Mouse (Mus musculus) forebrain, embryonic 11.5 days (tissue): ENCODE results near the gene Parva. TPM values are rescaled to one million over a fixed set of nuclear protein-coding genes. Genes with fewer than 3 reads are reported as not detected.

Experiments
- ATAC-seq: fragments of 200-750 bp; cut with Nextera tagmentation; replicated peaks from 2 replicates; pipeline ENCODE4 v1.8.0; 2017; ENCODE audit warnings: moderate TSS enrichment; ENCODE audit not compliant: low FRiP score
- DNase-seq: peaks from one replicate; pipeline ENCODE4 v3.0.0-alpha.2; 2017; ENCODE audit warnings: low spot score
- H3K27ac ChIP-seq: fragments of 300-500 bp; sonication (generic); 2 replicates; pipeline ENCODE4 v1.5.1; 2014; ENCODE audit warnings: low read depth, low read length
- H3K27me3 ChIP-seq: fragments of 300-500 bp; sonication (generic); 2 replicates; pipeline ENCODE4 v1.6.1; 2014; ENCODE audit warnings: mild to moderate bottlenecking, low read length, mixed read lengths; ENCODE audit not compliant: control insufficient read depth, insufficient read depth
- H3K36me3 ChIP-seq: fragments of 300-500 bp; sonication (generic); 2 replicates; pipeline ENCODE4 v1.6.1; 2014; ENCODE audit warnings: mild to moderate bottlenecking, low read length, moderate library complexity, mixed read lengths; ENCODE audit not compliant: control insufficient read depth, insufficient read depth
- H3K4me1 ChIP-seq: fragments of 300-500 bp; sonication (generic); replicated peaks from 2 replicates; pipeline ENCODE4 v1.6.1; 2014; ENCODE audit warnings: low read length, mixed read lengths; ENCODE audit not compliant: control insufficient read depth, insufficient read depth
- H3K4me2 ChIP-seq: fragments of 300-500 bp; sonication (generic); 2 replicates; pipeline ENCODE4 v1.6.1; 2014; ENCODE audit warnings: low read depth, mild to moderate bottlenecking, low read length, moderate library complexity, mixed read lengths; ENCODE audit not compliant: severe bottlenecking
- H3K4me3 ChIP-seq: fragments of 300-500 bp; sonication (generic); 2 replicates; pipeline ENCODE4 v1.5.1; 2014; ENCODE audit warnings: low read depth, low read length
- H3K9ac ChIP-seq: fragments of 300-500 bp; sonication (generic); 2 replicates; pipeline ENCODE4 v1.6.1; 2014; ENCODE audit warnings: low read length
- H3K9me3 ChIP-seq: fragments of 300-500 bp; sonication (generic); 2 replicates; pipeline ENCODE4 v1.6.1; 2016; ENCODE audit warnings: low read length, mixed read lengths; ENCODE audit not compliant: control insufficient read depth
- WGBS: fragments of 180-500 bp; shearing (Covaris S2); extraction: QIAGEN DNeasy Blood & Tissue Kit; methylation state at CpG from one replicate; pipeline ENCODE4 v1.1.7; 2014; 5-methylcytosine and 5-hydroxymethylcytosine counted together
- polyA plus RNA-seq: library from polyadenylated mRNA; unstranded; fragments of >200 nt; fragmentation: Nextera tagmentation; extraction: Ambion mirVana; gene quantifications from 2 replicates; pipeline ENCODE4 v1.2.1, GENCODE M21; 2014

Gene Parva
- 63.6 and 64.5 TPM in 2 replicates for polyA plus RNA-seq

DNA sequence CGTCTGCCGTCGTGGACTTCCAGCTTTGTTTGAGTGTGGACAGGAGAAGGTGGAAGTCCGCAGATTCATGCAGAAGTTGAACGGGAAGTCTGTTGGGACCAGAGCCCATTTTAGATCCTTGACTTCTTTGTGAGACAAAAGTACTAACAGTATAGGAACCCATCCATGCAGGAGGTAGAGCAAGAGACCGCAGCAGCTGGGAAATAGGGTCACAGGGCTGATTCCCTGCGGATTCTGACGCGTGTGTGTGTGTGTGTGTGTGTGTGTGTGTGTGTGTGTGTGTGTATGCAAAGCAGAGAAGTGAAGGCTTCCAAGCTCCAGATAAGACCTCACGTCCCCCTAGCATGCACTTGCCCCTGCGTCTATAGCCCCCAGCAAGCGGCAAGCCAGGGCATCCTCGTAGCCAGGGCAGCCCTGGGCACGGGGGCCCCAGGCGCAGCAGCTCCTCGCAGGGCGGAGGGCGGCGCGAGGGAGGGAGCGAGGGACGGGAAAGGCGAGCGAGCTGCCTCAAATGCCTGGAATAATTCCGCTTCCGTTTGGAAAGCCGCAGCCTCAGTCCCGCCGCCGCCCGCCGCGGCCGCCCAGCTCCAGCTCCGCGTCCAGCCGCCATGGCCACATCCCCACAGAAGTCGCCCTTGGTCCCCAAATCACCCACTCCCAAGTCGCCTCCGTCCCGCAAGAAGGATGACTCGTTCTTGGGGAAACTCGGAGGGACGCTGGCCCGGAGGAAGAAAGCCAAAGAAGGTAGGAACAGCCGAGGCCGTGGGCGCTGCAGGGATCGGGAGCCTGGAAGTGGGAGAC, at the start of gene Parva:
Gene Parva (plus strand): TSS at position 149 of the 801 bp plus-strand sequence.
- H3K4me3 ChIP-seq, result peak within 1 kb of the TSS; percentile 66
- WGBS, result 3% methylated on average over 45 of the region's 49 CpGs
- H3K9me3 ChIP-seq, result peaks cover 3% of the 10 kb centered on the region; the same call in 1 of the 2 replicates
- H3K9ac ChIP-seq, result peak within 1 kb of the TSS; percentile 93
- H3K27me3 ChIP-seq, result no peaks in the 10 kb centered on the region; the same call in 1 of the 2 replicates
- peaks cover 5% of the 10 kb centered on the region; the same call in 1 of the 2 replicates for H3K4me1 ChIP-seq
- H3K27ac ChIP-seq, result peak within 1 kb of the TSS; percentile 72
- H3K4me2 ChIP-seq, result peak within 1 kb of the TSS; percentile 83
- ATAC-seq, result peak; percentile 79
- H3K36me3 ChIP-seq, result no peaks in the 10 kb centered on the region
- peak; percentile 83 for DNase-seq

DNA sequence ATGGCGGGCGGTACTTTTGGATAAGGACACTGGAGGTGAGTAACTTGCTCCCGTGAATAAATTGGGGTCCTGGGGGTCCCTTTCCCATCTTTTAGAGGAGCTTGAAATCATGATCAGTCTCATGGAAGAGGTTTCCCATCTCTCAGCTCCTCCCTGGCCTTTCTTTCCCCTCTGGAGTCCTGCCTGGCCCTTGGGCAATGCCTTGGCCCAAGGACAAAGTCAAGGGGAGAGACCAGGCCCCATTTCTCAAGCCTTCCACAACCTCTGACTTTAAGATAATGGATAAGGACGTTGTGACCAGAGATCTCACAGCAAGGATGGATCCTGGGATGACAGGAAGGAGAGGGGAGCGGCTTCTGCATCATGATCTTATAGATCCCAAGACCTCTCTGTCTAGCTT, 49.2 kb upstream of the Parva start:
- H3K36me3 ChIP-seq, result no peaks in the 10 kb centered on the region
- no peaks in the 10 kb centered on the region for H3K9me3 ChIP-seq
- H3K9ac ChIP-seq, result no peak overlapping the region
- 0 out of 2 replicates have a peak, but pooled peaks cover 2% of the 10 kb centered on the region for H3K4me1 ChIP-seq
- WGBS, result 79% methylated on average over 5 of the region's 5 CpGs
- H3K27ac ChIP-seq, result no peak overlapping the region
- H3K4me3 ChIP-seq, result no peak overlapping the region
- no peaks in the 10 kb centered on the region; the same call in 1 of the 2 replicates for H3K27me3 ChIP-seq
- H3K4me2 ChIP-seq, result no peak overlapping the region
- no peak for ATAC-seq
- no peak for DNase-seq

DNA sequence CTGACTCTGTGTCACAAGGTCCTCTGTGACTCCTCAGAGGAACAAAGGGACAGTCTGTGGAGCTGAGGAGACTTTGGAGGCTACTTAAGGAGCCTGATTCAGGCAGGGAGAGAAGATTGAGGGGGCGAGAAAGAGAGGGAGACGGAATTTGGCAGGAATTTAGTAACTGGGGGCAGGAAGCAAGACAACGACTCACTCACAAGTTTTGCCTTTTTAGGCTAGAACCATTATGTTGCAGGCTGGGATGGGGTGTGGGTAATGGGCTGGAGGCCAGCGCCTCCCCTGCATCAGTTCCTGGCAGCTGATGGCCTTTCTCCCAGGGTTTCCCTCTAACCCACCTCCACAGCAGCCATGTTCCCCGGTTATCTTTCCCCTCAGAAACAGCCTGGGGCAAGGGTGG, 48.8 kb upstream of the Parva start:
- no peak for DNase-seq
- Histone ChIP-seq H3K27me3 (no peaks in the 10 kb centered on the region; the same call in 1 of the 2 replicates), H3K9ac (no peak overlapping the region), H3K36me3 (no peaks in the 10 kb centered on the region), H3K27ac (no peak overlapping the region), H3K4me3 (no peak overlapping the region), H3K4me1 (0 out of 2 replicates have a peak, but pooled peaks cover 2% of the 10 kb centered on the region), H3K4me2 (no peak overlapping the region), H3K9me3 (no peaks in the 10 kb centered on the region)
- ATAC-seq, result no peak
- WGBS, result 90% methylated on average over 5 of the region's 5 CpGs

DNA sequence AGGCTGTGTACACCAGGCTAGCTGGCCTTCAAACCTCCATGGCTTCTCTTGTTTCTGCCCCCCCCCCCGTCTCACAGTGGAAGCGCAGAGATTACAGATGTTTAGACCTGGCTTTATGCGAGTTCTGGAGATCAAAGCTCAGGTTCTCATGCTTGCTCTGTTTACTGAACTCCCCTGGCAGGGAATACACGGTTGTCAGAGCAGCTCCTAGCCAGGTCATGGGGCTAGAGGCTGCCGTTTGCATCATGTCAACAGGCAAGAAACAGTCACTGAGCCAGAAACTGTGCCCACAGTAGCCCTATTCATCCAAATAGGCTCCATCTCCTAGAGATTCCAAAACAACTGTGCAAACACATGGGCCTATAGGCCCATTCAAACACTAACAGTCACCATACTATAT, 40.8 kb upstream of the Parva start:
- no peaks in the 10 kb centered on the region for H3K36me3 ChIP-seq
- DNase-seq, result no peak
- no peaks in the 10 kb centered on the region for H3K9me3 ChIP-seq
- WGBS, result 75% methylated on average over 5 of the region's 5 CpGs
- H3K4me1 ChIP-seq, result peaks cover 6% of the 10 kb centered on the region; the same call in 1 of the 2 replicates
- H3K4me2 ChIP-seq, result no peak overlapping the region
- ATAC-seq, result no peak
- H3K27me3 ChIP-seq, result no peaks in the 10 kb centered on the region
- no peak overlapping the region for H3K4me3 ChIP-seq
- H3K27ac ChIP-seq, result no peak overlapping the region
- no peak overlapping the region for H3K9ac ChIP-seq

DNA sequence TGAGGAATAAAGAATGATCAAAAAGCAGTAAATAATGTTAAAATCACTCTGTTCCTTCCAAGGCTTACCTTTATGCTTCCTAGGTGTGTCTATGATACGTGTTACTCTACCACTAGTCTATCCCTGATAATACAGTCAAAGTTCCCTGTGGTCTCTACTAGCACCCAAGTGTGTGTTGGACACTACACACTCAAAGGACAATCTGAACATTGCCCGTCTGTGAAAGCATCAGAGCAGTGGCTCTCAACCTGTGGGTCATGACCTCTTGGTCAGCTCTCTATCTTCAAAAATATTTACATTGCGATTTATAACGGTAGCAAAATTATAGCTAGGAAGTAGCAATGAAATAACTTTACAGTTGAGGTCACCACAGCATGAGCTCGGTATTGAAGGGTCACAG, 39.4 kb upstream of the Parva start:
- ATAC-seq (no peak), DNase-seq (no peak)
- WGBS, result 83% methylated on average over 5 of the region's 5 CpGs

DNA sequence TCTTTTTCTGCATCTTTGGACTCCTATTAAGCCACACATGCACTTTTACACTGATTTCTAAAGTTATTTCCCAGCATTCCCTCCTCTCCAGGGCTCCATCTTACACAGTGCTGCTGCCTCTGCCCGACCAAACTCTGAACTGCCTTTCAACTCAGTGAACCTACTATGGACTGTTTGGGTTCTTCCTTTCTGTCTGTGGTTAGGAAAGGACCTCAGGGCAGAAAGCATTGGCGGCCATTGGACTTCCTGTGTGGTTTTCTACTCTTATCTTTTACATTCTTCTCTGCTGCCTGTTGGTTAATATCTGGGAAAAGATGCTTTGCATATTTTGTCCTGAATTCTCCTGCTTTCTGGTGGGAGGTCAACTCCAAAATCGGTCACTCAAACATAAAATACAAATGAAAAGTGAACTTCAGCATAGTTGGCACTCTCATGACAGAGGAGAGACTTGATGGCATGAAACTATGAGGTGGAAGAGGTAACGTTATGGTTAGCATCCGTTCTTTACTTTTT, 38.9 kb upstream of the Parva start:
- no peak overlapping the region for H3K9ac ChIP-seq
- H3K36me3 ChIP-seq, result no peaks in the 10 kb centered on the region
- H3K9me3 ChIP-seq, result no peaks in the 10 kb centered on the region
- DNase-seq, result no peak
- WGBS, result 85% methylated on average over 5 of the region's 5 CpGs
- ATAC-seq, result no peak
- H3K27me3 ChIP-seq, result no peaks in the 10 kb centered on the region; the same call in 1 of the 2 replicates
- no peak overlapping the region for H3K4me2 ChIP-seq
- peaks cover 6% of the 10 kb centered on the region; the same call in 1 of the 2 replicates for H3K4me1 ChIP-seq
- no peak overlapping the region for H3K27ac ChIP-seq
- H3K4me3 ChIP-seq, result no peak overlapping the region

More for the DNA sequence above, 39.4 kb upstream of the Parva start:
- Histone ChIP-seq H3K27me3 (no peaks in the 10 kb centered on the region; the same call in 1 of the 2 replicates), H3K9ac (no peak overlapping the region), H3K4me3 (no peak overlapping the region), H3K4me1 (peaks cover 6% of the 10 kb centered on the region; the same call in 1 of the 2 replicates), H3K27ac (no peak overlapping the region), H3K36me3 (no peaks in the 10 kb centered on the region), H3K9me3 (no peaks in the 10 kb centered on the region), H3K4me2 (no peak overlapping the region)

DNA sequence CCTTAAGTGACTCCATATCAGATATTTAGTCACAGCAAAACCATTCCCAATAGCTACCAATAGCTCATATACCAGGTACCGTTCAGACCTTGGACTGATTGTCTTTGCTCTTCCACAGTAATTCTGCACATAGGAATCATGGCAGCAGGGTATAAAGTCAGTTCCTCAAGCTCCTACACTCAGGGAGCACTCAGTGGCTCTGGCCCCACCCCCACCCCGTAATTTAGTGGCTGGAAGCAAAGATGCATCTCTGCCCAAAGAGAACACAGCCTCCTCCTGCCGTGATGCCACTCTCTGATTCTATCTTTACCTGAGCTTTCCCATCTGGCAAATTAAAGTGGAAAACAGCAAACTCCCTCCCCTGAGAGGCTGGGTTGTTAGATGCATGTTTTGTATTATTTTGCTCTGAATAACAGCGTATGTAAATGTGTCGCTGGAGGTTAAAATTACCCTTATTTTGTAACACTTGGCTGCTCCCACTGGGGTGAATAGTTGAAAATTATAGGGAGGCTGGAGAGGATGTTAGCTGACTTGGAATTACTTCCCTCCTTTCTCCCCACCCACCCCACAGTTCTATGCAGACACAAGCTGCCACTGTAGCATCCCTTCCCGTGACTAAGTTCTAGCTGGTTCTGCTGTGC, 37.6 kb upstream of the Parva start:
- ATAC-seq (no peak), DNase-seq (no peak)
- Histone ChIP-seq H3K9me3 (no peaks in the 10 kb centered on the region), H3K4me3 (no peak overlapping the region), H3K27ac (peak overlapping the region; percentile 37; the same call in 1 of the 2 replicates), H3K27me3 (no peaks in the 10 kb centered on the region; the same call in 1 of the 2 replicates), H3K4me2 (no peak overlapping the region), H3K36me3 (no peaks in the 10 kb centered on the region), H3K9ac (no peak overlapping the region), H3K4me1 (peaks cover 6% of the 10 kb centered on the region; the same call in 1 of the 2 replicates)
- 57% methylated on average over 6 of the region's 6 CpGs for WGBS

DNA sequence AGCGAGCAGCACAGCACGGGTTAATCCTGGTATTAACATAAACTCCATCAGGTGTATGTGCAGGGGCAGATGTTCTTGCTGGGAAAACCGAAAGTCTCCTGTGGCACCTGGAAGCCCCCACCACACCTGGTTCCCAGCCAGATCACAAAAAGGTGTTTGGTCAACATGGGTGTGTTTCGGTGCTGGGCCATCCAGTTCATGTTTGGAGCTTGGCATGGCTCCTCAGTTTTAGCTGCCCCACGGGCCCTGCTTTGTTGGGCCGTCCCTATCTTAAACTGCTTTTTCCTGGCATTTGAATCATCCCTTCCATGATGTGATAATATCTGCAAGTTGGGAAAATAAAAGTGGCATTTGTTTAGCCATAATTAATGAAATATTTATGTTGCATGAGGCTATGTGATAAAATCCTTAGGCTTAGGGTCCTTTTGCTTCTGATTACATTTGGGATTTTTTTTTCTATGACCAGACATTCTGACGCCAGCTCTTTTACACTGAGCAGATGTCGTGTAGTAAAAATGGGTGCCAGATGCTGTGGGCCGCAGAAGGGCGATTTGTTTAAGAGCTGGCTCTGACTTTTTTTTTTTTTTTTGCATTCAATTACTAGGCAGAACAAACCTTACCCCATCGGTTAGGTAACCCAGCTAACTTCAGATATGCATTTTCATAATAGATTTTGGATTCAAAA, 36.9 kb upstream of the Parva start:
- ATAC-seq, result peak; percentile 36
- DNase-seq, result no peak
- H3K9ac ChIP-seq, result no peak overlapping the region
- H3K4me1 ChIP-seq, result peaks cover 6% of the 10 kb centered on the region; the same call in 1 of the 2 replicates
- H3K27ac ChIP-seq, result peak overlapping the region; percentile 37; the same call in 1 of the 2 replicates
- H3K4me3 ChIP-seq, result no peak overlapping the region
- H3K9me3 ChIP-seq, result no peaks in the 10 kb centered on the region
- H3K27me3 ChIP-seq, result no peaks in the 10 kb centered on the region; the same call in 1 of the 2 replicates
- WGBS, result 41% methylated on average over 11 of the region's 11 CpGs
- no peak overlapping the region for H3K4me2 ChIP-seq
- H3K36me3 ChIP-seq, result no peaks in the 10 kb centered on the region
